Mouse (Mus musculus) neutrophil, adult 5-6 weeks (primary cell): Measurements from ENCODE around the gene Gja10. TPM values are rescaled to one million over a fixed set of nuclear protein-coding genes. Genes with fewer than 3 reads are reported as not detected.

Experiments used
- ATAC-seq: fragments of 151-379, 151-347 bp; 2 replicates; pipeline ENCODE4 v1.8.0; 2017; ENCODE audit warnings: mild to moderate bottlenecking, moderate TSS enrichment; ENCODE audit not compliant: insufficient number of reproducible peaks, poor library complexity, low FRiP score, severe bottlenecking; ENCODE audit errors: extremely low read depth
- total RNA-seq: library from RNA; stranded (forward); fragments of 200-1000 nt; gene quantifications from 2 replicates; pipeline ENCODE4 v1.2.3, GENCODE M21; 2017

Gene Gja10
- total RNA-seq: not detected in 2 replicates

- ATAC-seq: no peak
Measured at GRCm38 (mm10) chr4:32602660-32603059, at the start of gene Gja10. Gja10 (minus strand) TSS chr4:32602760.

DNA sequence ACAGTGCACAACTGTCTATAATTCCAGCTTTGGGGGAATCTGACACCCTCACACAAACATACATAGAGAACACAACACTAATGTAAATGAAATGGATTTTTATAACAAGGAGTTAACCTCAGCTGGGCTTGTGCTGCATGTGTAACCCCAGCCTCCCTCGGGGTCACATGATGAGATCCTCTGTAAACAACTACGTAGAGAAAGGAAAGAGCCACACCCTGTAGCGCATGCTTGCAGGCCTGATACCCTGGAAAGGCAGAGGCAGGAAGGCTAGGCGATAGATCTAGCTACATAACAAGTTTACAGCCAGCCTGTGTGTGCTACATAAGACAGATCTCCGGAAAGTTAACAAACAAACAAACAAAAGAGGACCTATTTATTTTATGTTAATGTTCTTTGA lies 49.1 kb upstream of the Gja10 start:
- no peak for ATAC-seq

DNA sequence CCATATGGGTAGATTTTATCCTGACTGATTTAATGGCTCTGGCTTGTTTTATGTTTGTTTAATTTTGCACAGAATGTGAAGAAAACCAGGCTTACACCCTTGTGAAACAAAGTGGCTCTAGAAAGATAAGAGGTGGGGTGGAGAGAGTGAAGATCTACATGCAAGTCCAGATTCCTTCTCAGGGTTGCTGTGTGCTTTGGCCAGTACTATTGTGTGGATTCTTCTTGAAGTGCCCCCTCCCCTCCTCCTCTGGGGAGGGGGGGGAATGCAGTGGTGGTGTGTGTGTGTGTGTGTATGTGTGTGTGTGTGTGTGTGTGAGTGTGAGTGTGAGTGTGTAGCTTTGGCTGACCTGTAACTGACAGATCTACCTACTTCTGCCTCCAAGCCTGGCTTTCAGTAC lies 19.1 kb upstream of the Gja10 start:
- no peak for ATAC-seq

GRCm38 (mm10) chr4:32615034-32615881 lies 12.7 kb upstream of the Gja10 start, which contains the start of gene Casp8ap2:
Casp8ap2 (plus strand) TSS chr4:32615451.
- peak; percentile 99 for ATAC-seq

GRCm38 (mm10) chr4:32601135-32601534 lies 1.4 kb downstream of the Gja10 start:
- ATAC-seq: no peak

DNA sequence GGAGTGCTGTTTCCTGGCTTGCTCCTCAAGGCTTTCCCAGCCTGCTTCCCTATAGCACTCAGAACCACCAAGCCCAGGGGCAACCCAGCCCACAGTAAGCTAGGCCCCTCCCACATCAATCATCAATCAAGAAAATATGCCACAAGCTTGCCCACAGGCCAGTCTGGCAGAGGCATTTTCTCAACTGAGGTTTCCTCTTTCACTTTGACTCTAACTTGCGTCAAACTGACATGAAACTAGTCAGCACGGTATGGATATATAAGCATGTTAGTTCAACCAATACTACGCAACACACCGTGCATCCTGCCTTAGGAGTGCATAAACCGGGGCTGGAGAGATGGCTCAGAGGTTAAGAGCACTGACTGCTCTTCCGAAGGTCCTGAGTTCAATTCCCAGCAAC lies 14.3 kb downstream of the Gja10 start:
- ATAC-seq: peak; percentile 59

- ATAC-seq: no peak
Measured at GRCm38 (mm10) chr4:32587543-32587942, 15.0 kb downstream of the Gja10 start.

DNA sequence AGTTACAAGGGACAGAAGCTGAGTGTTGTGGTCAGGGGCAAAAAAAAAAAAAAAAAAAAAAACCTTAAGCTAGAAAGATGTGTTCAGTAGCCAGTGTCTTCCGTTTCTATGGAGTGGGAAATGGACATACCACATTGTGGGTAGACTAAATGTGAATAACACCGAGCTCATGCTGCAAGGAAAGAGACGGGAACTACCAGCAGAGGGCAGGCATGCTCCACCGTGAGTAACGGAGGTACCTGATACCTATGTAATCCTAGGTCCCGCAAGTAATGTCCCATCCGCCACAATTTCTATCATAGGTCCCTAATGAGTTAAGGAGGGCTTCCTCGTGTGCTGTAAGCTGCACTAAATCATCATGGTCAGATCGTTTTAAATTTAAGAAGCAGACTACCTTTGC lies 16.0 kb downstream of the Gja10 start:
- peak; percentile 65; the same call in 1 of the 2 replicates for ATAC-seq

DNA sequence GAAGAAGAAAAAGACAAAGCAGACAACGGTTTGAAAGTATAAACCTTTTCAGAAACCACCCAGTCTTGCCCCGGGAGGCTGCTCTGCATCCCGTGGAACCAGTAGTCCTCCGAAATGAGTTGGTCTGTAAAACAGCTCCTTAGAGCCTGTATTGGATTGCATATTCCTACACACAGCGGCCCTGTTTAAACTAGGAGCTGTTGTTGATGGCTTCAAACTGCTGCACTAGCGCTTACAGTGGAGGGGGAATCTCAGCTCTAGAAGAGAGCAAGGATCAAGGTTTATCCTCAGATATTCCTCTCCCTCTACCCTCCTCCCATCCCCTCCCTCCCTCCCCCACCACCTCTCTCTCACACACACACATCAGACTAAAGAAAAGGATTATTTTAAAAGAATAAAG lies 18.4 kb downstream of the Gja10 start:
- ATAC-seq: no peak

GRCm38 (mm10) chr4:32579850-32580249 lies 22.7 kb downstream of the Gja10 start:
- no peak for ATAC-seq

DNA sequence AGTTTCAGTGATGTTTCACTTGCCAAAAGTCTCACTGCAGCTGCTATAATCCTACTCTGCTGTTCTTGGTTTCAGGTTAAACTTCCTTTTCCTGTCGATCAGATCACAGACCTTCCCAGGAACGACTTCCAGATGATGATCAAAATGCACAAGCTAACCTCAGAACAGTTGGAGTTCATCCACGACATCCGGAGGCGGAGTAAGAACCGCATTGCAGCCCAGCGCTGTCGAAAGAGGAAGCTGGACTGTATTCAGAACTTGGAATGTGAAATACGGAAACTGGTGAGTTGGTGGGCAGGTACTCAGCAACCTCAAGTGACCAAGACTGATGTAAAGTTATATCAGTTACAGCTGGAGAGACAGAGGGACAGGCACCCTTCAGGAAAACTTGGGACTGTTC lies 27.4 kb downstream of the Gja10 start:
- ATAC-seq: peak; percentile 23; the same call in 1 of the 2 replicates

GRCm38 (mm10) chr4:32574604-32575003 lies 28.0 kb downstream of the Gja10 start:
- no peak for ATAC-seq

DNA sequence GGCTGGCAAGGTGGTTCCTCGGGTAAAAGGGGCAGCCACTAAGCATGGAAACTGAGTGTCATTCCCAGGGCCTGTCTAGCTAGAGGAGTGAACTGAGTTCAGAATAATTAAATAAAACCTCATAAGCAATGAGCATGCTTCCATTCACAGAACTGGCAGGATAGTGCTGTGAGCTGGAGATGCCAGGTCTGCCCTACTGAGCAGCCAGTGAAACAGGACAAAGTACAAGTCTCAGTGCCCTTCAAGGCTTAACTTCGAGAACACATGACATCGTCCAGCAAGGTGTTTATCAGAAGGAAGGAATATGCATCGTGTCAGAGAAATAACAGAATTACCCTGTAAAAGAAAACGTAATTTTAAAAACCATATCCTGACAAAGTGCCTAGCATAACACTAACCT lies 29.0 kb downstream of the Gja10 start:
- ATAC-seq: no peak

GRCm38 (mm10) chr4:32572118-32572517 lies 30.4 kb downstream of the Gja10 start:
- peak; percentile 53; the same call in 1 of the 2 replicates for ATAC-seq

GRCm38 (mm10) chr4:32571441-32571840 lies 31.1 kb downstream of the Gja10 start:
- ATAC-seq: no peak

DNA sequence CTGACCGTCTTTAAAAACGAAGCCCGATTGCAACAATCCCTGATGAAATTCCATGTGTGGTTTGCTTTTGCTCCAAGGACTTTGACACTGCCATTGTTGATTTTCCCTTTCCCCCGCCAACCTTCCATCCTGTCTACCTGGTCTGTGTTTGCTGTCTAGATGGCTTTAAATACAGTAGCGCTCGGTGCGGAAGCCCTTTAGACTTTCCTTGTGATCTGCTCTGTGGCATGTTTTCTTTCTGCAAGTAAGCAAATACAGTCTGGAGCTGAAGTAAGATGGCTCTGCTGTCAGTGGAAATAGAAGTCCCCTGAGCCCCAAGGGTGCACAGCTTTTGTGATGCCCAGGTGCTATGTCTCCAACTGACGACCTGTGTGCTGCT lies 31.6 kb downstream of the Gja10 start:
- no peak for ATAC-seq

DNA sequence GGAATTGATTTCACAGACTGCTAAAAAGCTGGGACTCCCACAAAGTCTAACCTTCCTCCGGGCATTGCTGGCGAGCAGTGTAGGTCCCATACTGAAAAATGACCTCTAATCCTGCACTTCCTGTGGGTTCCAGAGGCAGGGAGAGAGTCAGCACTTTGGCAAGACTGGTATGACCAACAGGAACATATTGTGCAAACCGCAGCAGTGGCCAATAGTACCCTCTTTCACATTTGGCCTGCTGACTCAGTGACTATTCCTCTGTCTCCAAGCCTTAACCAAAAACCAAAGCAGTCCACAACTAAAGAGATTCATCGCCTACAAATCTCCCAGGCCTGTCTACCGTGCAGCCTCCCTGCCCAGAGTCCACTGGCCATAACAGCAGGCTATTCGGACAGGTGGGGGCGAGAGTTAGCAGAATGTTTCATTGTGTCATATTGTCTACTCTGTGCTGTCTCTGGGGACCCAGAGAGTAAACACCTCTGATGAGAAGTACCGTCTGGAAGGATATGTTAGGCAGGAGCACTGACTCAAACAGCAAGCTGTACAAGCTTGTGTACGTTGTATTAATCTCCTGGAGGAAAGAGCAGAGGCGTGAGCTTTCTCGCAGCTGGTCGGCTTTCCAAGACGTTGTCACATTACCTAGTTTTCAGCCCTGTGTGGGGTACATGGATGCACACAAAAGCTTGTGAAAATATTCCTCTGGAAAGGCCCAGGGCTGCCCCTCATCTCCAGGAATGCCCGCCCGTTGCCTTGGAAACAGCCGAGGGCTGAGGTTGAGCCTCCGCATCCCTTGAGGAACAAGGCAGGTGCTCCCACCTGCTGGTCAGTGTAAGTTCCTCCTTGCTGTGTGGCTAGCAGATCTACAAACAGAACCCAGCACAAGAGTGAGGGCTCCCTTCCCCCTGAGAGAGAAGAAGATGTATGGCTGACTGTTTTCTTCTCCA lies 32.3 kb downstream of the Gja10 start:
- ATAC-seq: no peak

DNA sequence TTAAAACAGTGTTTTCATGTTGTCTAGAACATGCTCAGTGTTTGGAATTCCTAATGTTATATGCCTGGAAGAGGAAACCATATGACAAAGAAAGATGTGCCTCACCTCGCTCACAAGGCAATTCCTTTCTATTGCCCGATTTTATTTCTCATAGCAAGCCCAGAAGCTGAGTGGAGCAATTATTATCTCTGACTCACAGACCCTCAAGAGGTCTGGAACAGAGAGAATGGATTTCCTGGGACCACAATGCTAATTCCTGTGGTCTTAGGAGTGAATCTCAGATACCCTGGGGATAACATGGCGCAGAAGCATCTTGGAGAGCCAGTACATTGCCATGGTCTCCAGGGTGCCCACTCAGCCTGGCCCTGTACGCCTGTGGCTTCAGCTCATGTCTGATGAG lies 33.5 kb downstream of the Gja10 start:
- ATAC-seq: no peak

DNA sequence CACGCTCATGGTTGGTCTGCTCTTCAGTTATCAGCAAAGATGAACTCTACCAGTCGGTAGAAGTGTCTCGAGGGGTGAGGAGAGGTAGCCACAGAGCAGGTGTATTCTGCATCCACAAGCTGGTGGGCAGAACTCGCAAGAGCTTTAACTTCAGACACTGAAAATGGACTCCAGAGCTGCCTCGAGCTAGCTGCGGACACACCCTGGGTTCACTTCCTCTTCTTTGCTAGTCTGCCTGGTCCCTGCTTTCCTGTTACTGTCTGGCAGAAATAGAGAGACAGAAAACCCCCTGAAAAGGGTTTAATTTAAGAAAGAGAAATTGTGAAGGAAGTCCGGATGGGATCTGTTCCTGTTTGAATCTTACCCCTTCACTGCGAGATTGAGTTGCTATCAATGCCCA lies 37.6 kb downstream of the Gja10 start:
- peak; percentile 69; the same call in 1 of the 2 replicates for ATAC-seq

- no peak; the same call in 1 of the 2 replicates for ATAC-seq
Measured at GRCm38 (mm10) chr4:32564416-32564815, 38.1 kb downstream of the Gja10 start.
